Mouse (Mus musculus) left cerebral cortex, postnatal 14 days (tissue): ENCODE data around the gene Mdk. TPM values are rescaled to one million over a fixed set of nuclear protein-coding genes. Genes with fewer than 3 reads are reported as not detected.

Experiments used
- DNase-seq, 2 experiments: peaks; one replicate each; pipeline ENCODE4 v3.0.0; 2021 to 2022; ENCODE audit warnings: low spot score in 2 of 2, mixed read lengths in 1 of 2
- intact Hi-C: fragments of 180-260 bp; cut with DNase I; formaldehyde crosslinking; loops from one replicate; pipeline ENCODE4 v1.15.1; 2025
- microRNA-seq, 2 experiments: library from miRNA; unstranded; fragments of <30 nt; microRNA quantifications; one replicate each; pipeline ENCODE4 v1.2.0; 2022
- total RNA-seq, 2 experiments: library from RNA; stranded (reverse); gene quantifications; 2 replicates each; pipeline ENCODE4 v1.2.3; 2021

Mdk gene
- total RNA-seq, 2 experiments from 2014 or later = 24.9 to 26.3 TPM

- no peak for DNase-seq
These were observed 48.1 kb downstream of the Mdk start for GRCm38 (mm10) chr2:91883961-91884360.

More at GRCm38 (mm10) chr2:91883961-91884360, 48.1 kb downstream of the Mdk start:
- intact Hi-C loops = no loop called here

Small RNA genes lying within 50 kb of the gene (microRNA-seq; reads per million reads assigned to microRNA genes)
- gene Mir6999 = 0 to 0.53 reads per million in 2 experiments

Other genes with a start within 250 kb of the Mdk start
- 10 to 100 TPM; 73.5 to 74.6 TPM for gene Atg13, start 221.7 kb downstream of the Mdk start, total RNA-seq
- 1 to 10 TPM; 6.5 to 8.3 TPM for gene Harbi1, start 221.4 kb downstream of the Mdk start, total RNA-seq
- gene Ambra1, start 202.2 kb downstream of the Mdk start, total RNA-seq = 10 to 100 TPM; 51.9 to 54.3 TPM
- gene Chrm4, start 5.0 kb downstream of the Mdk start, total RNA-seq = 10 to 100 TPM; 37.3 to 42.0 TPM
- not detected for gene Gm9821, start 13.4 kb upstream of the Mdk start, total RNA-seq
- 100 to 1,000 TPM; 342 to 377 TPM for gene Dgkz, start 43.6 kb upstream of the Mdk start, total RNA-seq
- 1 to 10 TPM; 3.9 to 6.0 TPM for gene Creb3l1, start 92.2 kb upstream of the Mdk start, total RNA-seq
- gene Phf21a, start 160.8 kb upstream of the Mdk start, total RNA-seq = 10 to 100 TPM; 64.5 to 73.9 TPM